Mouse (Mus musculus) erythroblast, embryonic 14.5 days (primary cell): ENCODE measurements around the gene Grm1.

ENCODE experiments used
- GATA1 ChIP-seq: IDR thresholded peaks from 2 replicates; pipeline ENCODE4 v1.6.1; 2012; ENCODE audit warnings: low read length, inconsistent platforms, mixed read lengths
- TAL1 ChIP-seq: IDR thresholded peaks from 3 replicates; pipeline ENCODE4 v1.6.1; 2012; ENCODE audit warnings: low read length, inconsistent platforms, mixed read lengths

DNA sequence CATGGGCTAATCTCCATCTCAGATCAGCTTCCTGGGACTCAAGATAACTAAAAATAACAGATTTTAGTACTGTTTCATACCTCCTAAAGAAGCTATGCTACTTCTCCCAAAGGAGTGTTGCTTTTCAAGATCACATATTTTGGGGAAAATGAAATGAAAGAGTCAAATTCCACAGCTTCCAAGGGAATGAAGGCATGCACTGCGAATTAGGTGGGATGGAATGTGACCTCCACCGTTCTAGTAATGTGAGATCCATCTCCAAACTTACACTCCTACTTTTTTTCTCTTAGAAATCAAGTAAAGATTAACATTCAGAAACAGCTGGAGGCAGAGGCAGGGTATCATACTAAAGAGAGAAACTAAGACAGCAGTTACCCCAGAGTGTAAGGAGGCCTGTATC is 49.9 kb downstream of the Grm1 start:
- TF ChIP-seq GATA1 (no peak), TAL1 (no peak)
